Mouse (Mus musculus) bone marrow, adult 2 months (tissue): ENCODE measurements around the gene Gm30302.

Source experiments
- CTCF ChIP-seq: fragments of 200-500 bp; IDR thresholded peaks from 2 replicates; pipeline ENCODE4 v1.5.1; 2011; ENCODE audit warnings: low read length, control low read depth; ENCODE audit not compliant: control insufficient read depth, insufficient read depth
- POLR2A ChIP-seq: fragments of 200-500 bp; IDR thresholded peaks from 2 replicates; pipeline ENCODE4 v1.6.1; 2011; ENCODE audit warnings: low read depth, mild to moderate bottlenecking, control low read depth, low read length, borderline replicate concordance; ENCODE audit not compliant: control insufficient read depth

- TF ChIP-seq POLR2A (no peak), CTCF (no peak)
Measured at GRCm38 (mm10) chr13:49846751-49847150, 48.0 kb upstream of the Gm30302 start.
